Mouse (Mus musculus) stomach, postnatal 0 days (tissue): ENCODE results near the gene Tspan14. TPM values are rescaled to one million over a fixed set of nuclear protein-coding genes. Genes with fewer than 3 reads are reported as not detected.

Experiments used
- ATAC-seq: fragments of 200-750 bp; cut with Nextera tagmentation; 2 replicates; pipeline ENCODE4 v1.8.0; 2017; ENCODE audit not compliant: low FRiP score, low TSS enrichment
- DNase-seq: peaks from one replicate; pipeline ENCODE4 v3.0.0-alpha.2; 2016; ENCODE audit warnings: low spot score
- H3K27ac ChIP-seq: fragments of 300-500 bp; sonication (generic); replicated peaks from 2 replicates; pipeline ENCODE4 v1.5.1; 2014; ENCODE audit warnings: mild to moderate bottlenecking, control low read depth
- H3K27me3 ChIP-seq: fragments of 300-500 bp; sonication (generic); 2 replicates; pipeline ENCODE4 v1.6.1; 2014; ENCODE audit warnings: low read length; ENCODE audit not compliant: control insufficient read depth, insufficient read depth
- H3K36me3 ChIP-seq: fragments of 300-500 bp; sonication (generic); 2 replicates; pipeline ENCODE4 v1.6.1; 2014; ENCODE audit warnings: low read length, mixed read lengths; ENCODE audit not compliant: control insufficient read depth, insufficient read depth
- H3K4me1 ChIP-seq: fragments of 300-500 bp; sonication (generic); replicated peaks from 2 replicates; pipeline ENCODE4 v1.6.1; 2014; ENCODE audit warnings: antibody characterized with exemption; ENCODE audit not compliant: control insufficient read depth, insufficient read depth
- H3K4me2 ChIP-seq: fragments of 300-500 bp; sonication (generic); replicated peaks from 2 replicates; pipeline ENCODE4 v1.6.1; 2014; ENCODE audit warnings: low read depth, mild to moderate bottlenecking, control low read depth, moderate library complexity
- H3K4me3 ChIP-seq: fragments of 300-500 bp; sonication (generic); 2 replicates; pipeline ENCODE4 v1.5.1; 2014; ENCODE audit warnings: low read depth, low read length, control low read depth
- H3K9ac ChIP-seq: fragments of 300-500 bp; sonication (generic); 2 replicates; pipeline ENCODE4 v1.6.1; 2014; ENCODE audit warnings: mild to moderate bottlenecking, low read length, control low read depth, mixed read lengths
- H3K9me3 ChIP-seq: fragments of 300-500 bp; sonication (generic); 2 replicates; pipeline ENCODE4 v1.6.1; 2016; ENCODE audit warnings: low read length; ENCODE audit not compliant: control insufficient read depth
- CTCF ChIP-seq: IDR thresholded peaks from 2 replicates; pipeline ENCODE4 v1.5.1; 2016; ENCODE audit warnings: antibody characterized with exemption, low read depth, mild to moderate bottlenecking, moderate library complexity
- EP300 ChIP-seq: optimal IDR thresholded peaks from 2 replicates; pipeline ENCODE3; 2016; ENCODE audit warnings: antibody characterized with exemption
- WGBS: fragments of 180-500 bp; shearing (Covaris S2); extraction: QIAGEN DNeasy Blood & Tissue Kit; methylation state at CpG from one replicate; pipeline ENCODE4 v1.1.7; 2014; 5-methylcytosine and 5-hydroxymethylcytosine counted together
- polyA plus RNA-seq: library from polyadenylated mRNA; unstranded; fragments of >200 nt; fragmentation: Nextera tagmentation; extraction: Ambion mirVana; gene quantifications from 2 replicates; pipeline ENCODE4 v1.2.1, GENCODE M21; 2015

Gene Tspan14
- polyA plus RNA-seq, 1 experiment from 2014 or later: 38.8 TPM

DNA sequence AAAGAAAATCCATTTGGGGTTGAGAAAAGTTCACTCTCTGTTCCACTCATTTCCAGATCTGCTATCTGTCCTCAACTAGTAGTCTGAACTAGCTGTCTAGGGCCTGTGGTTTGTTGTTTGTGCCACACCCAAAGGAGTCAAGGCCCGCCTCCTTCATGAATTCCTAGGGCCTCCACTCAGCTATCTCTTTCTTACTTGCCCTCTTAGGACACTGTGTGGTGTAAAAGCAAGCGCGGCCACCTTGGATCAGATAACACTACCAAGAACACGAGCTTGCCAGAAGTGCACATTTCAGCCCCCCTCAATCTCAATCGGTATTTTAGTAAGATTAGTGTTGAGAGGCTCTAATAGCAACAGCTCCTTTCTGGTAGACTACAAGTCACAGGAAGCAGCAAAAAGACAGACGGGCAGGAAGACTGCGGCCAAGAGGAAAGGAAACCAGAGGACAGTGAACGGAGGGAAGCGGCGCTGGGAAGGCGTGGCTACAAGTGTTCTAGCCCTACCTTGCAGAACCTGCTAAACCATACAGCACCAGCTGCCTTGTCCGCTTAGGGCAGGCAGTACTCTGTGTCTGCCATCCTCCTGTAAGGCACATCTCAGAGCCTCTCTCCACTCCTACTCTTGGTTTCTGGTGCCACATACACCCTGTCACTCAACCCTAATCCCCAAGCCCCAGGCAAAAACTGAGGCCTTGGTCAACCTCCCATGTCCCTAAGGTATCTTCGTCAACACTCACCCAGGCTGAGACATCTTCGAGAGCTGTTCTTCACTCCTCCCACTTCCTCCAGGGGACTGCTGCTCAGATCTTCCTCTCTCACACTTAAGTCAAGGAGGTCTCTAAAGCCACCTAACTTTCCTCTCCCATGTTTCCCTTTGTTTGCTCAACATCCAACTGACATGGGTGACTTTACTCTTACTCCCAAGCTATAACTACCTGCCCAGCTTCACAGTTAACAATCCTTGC lies 18.9 kb downstream of the Tspan14 start:
- Histone ChIP-seq H3K4me2 (peak overlapping the region; percentile 28), H3K27me3 (no peaks in the 10 kb centered on the region), H3K27ac (peak overlapping the region; percentile 84), H3K36me3 (no peaks in the 10 kb centered on the region), H3K4me3 (peak overlapping the region; percentile 14; the same call in 1 of the 2 replicates), H3K4me1 (peaks cover 2% of the 10 kb centered on the region; the same call in 1 of the 2 replicates), H3K9ac (no peak overlapping the region), H3K9me3 (no peaks in the 10 kb centered on the region)
- no peak for TF ChIP-seq EP300
- no peak for TF ChIP-seq CTCF
- DNase-seq (peak; percentile 69), ATAC-seq (peak; percentile 85)
- 35% methylated on average over 14 of the region's 14 CpGs for WGBS

DNA sequence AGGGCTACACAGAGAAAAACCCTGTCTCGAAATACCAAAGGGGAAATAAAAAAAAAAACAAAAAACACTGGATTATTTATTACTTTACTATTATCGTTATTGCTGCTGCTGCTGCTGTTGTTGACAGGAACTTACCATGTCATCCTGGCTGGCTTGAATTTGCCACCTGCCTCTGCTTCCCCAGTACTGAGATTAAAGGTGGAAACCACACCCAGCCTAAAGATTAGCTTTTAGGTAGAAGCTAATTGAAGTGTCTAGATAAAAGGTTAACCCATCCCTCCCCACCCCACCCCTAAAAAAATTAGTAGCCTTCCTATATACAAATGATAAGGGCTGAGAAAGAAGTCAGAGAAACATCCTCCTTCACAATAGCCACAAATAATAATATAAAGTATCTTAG lies 22.8 kb downstream of the Tspan14 start:
- Histone ChIP-seq H3K9me3 (no peaks in the 10 kb centered on the region), H3K36me3 (no peaks in the 10 kb centered on the region), H3K4me3 (no peak overlapping the region), H3K27me3 (no peaks in the 10 kb centered on the region), H3K27ac (no peak overlapping the region), H3K9ac (no peak overlapping the region), H3K4me2 (no peak overlapping the region), H3K4me1 (no peaks in the 10 kb centered on the region; the same call in 1 of the 2 replicates)
- ATAC-seq (no peak), DNase-seq (no peak)
- TF ChIP-seq EP300: no peak
- TF ChIP-seq CTCF: no peak
- 80% methylated on average over 2 of the region's 2 CpGs for WGBS

DNA sequence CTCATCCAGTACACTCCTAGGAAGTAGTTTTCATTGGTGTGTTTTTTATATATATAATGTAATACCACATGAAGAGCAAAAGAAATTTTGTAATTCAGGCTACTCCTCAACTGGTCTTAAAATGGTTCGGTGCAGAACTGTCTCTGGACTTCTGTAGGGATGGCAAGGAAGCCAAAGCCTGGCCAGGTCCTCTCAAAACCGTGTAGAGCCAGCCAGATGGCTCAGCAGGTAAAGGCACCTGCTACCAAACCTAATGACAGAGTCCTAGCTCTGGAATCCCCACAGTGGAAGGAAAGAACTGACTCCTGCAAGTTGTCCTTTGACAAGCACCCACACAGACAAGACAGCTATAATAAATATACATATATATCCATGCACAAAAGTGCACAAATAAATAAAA lies 24.2 kb downstream of the Tspan14 start:
- Histone ChIP-seq H3K9ac (no peak overlapping the region), H3K9me3 (no peaks in the 10 kb centered on the region), H3K27ac (no peak overlapping the region), H3K36me3 (no peaks in the 10 kb centered on the region), H3K4me2 (no peak overlapping the region), H3K27me3 (no peaks in the 10 kb centered on the region), H3K4me3 (no peak overlapping the region), H3K4me1 (no peaks in the 10 kb centered on the region)
- ATAC-seq (no peak), DNase-seq (no peak)
- WGBS: 87% methylated on average over 2 of the region's 2 CpGs
- TF ChIP-seq CTCF: no peak
- TF ChIP-seq EP300: no peak

DNA sequence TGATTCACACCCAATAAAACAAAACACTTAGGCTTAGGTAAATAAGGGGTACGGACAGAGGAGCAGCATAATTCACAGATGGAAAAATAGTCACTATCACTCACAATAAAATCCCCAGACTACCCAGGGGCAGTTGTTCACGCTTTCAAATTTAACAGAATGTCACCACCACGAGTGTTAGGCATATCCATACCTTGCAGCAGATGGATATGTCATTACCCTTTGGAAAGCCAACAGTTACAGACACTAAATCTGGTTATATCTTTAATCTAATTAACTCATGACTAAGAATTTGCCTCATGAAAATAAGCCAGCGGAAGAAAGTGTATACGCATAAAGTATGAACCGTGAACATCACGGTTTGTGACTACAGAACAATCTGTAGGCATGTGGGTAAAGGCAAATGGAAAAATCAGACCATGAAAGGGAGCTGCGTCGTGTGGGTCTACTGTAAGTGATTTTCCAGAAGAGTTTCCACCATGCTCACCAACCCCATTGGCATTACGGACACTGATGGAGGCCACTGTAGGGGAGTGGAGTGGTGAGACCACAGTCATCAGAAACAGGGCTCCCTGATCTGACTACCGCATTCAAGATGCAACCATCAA lies 28.1 kb downstream of the Tspan14 start:
- no peak overlapping the region for H3K9ac ChIP-seq
- H3K4me1 ChIP-seq: peaks cover 7% of the 10 kb centered on the region
- no peaks in the 10 kb centered on the region for H3K27me3 ChIP-seq
- no peak overlapping the region for H3K27ac ChIP-seq
- WGBS: 78% methylated on average over 11 of the region's 11 CpGs
- no peaks in the 10 kb centered on the region for H3K9me3 ChIP-seq
- DNase-seq (no peak), ATAC-seq (no peak)
- no peaks in the 10 kb centered on the region for H3K36me3 ChIP-seq
- TF ChIP-seq CTCF (no peak), EP300 (no peak)
- H3K4me2 ChIP-seq: no peak overlapping the region
- H3K4me3 ChIP-seq: no peak overlapping the region

DNA sequence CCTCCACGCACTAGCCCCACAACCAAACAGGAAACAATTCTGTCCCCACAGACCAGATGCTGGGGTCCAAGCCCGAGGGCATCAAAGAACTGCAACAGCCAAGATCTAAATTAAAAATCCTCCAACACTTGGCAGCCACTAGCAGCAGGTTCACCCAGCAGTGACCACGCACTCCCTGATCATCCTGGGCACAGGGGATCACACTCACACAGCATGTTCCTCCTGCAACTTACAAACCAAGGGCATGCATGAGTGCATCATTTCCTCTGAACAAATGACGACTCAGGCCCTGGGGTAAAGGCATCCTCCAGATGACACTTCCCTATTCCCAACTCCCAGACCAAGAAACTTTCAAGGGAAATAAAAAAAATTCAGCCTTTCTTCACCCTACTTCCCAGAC lies 29.6 kb downstream of the Tspan14 start:
- Histone ChIP-seq H3K27ac (no peak overlapping the region), H3K9ac (no peak overlapping the region), H3K9me3 (no peaks in the 10 kb centered on the region), H3K27me3 (no peaks in the 10 kb centered on the region), H3K4me3 (no peak overlapping the region), H3K36me3 (no peaks in the 10 kb centered on the region), H3K4me2 (no peak overlapping the region), H3K4me1 (peaks cover 7% of the 10 kb centered on the region)
- 80% methylated on average over 4 of the region's 4 CpGs for WGBS
- TF ChIP-seq EP300 (no peak), CTCF (no peak)
- DNase-seq (no peak), ATAC-seq (no peak)

DNA sequence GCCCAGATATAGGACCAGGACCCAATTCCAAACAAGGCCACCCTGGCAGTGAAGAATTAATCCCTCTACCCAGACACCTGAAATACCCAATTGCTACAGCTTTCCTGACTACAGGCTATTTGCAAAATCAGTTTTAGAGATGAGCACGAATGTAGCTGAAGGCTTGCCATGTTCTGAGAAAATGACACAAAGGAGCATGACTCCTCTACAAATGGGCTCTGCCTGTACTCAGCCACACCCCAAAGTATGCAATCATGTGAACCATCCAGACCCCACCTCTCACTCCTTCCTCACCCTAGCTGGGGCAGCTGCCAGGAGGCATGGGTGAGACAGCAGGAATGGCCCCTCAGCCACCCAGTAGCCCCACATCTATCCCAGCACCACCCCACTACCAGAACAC lies 31.1 kb downstream of the Tspan14 start:
- Histone ChIP-seq H3K9me3 (no peaks in the 10 kb centered on the region), H3K36me3 (no peaks in the 10 kb centered on the region), H3K4me1 (peaks cover 9% of the 10 kb centered on the region), H3K27me3 (no peaks in the 10 kb centered on the region), H3K4me2 (no peak overlapping the region), H3K27ac (0 out of 2 replicates have a peak overlapping the region, but pooled peaks have one; percentile 4), H3K4me3 (no peak overlapping the region), H3K9ac (no peak overlapping the region)
- ATAC-seq (no peak), DNase-seq (no peak)
- TF ChIP-seq EP300 (no peak), CTCF (no peak)
- WGBS: 78% methylated on average over 1 of the region's 1 CpGs
